Mouse (Mus musculus) mouse embryonic stem cell (cell line): ENCODE measurements around the gene Prkce.

Experiments
- in situ Hi-C, 2 experiments: fragments of 300-500 bp; cut with MboI; formaldehyde crosslinking; loops; 1 replicate in 1 of 2; 3 replicates in 1 of 2; pipeline ENCODE4 v1.14.3; 2019 to 2020; ENCODE audit warnings: low sequenced_read_pairs in 2 of 2, low pct_unique_long_range_greater_than_20kb in 1 of 2, mixed read lengths in 1 of 2; ENCODE audit not compliant: unreplicated experiment in 1 of 2

Gene Prkce

DNA sequence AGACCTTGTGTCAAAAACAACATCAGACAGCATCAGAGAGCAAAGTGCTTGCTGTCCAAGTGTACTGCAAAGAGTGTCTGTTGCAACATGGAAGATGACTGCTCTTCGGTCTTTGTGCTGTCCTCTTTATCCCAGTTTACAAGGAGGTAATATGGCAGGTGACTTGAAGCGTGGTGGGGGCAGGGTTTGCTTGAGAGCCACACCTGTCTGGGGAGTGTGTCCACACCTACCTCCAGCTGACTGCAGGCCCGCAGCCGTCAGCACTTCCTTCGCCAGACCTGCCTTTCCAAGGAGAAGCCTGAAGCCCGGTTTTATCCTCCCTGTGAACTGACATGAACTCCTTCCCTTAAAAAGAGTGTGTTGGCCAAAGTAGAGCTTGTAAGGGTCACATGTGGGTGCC lies 458.9 kb downstream of the Prkce start:
- in situ Hi-C loops, result no loop called here

GRCm38 (mm10) chr17:86633131-86633530 lies 465.5 kb downstream of the Prkce start:
- in situ Hi-C loops, result no loop called here

DNA sequence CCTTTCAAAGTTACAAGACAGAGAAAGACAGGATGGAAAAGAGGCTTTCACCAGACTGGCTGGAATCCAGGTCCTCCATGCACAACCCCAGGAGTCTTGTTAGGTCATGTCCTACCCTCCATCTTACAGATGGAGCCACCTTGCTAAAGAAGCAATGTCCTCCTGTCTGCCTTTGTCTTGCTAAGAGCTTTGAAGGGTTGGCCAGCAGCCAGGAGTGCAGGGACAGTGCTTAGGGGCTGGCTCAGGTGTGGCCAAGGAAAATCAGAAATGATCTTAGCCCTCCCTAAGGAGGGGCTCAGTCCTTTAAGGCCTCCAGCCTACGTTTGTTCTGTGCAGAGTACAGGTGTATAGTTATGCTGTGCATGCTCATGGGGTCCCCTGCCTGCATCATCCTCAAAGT lies 469.7 kb downstream of the Prkce start:
- in situ Hi-C loops, result no loop called here

GRCm38 (mm10) chr17:86639279-86639678 lies 471.7 kb downstream of the Prkce start:
- in situ Hi-C loops, result no loop called here

GRCm38 (mm10) chr17:86647226-86647625 lies 479.6 kb downstream of the Prkce start:
- in situ Hi-C loops, result no loop called here

DNA sequence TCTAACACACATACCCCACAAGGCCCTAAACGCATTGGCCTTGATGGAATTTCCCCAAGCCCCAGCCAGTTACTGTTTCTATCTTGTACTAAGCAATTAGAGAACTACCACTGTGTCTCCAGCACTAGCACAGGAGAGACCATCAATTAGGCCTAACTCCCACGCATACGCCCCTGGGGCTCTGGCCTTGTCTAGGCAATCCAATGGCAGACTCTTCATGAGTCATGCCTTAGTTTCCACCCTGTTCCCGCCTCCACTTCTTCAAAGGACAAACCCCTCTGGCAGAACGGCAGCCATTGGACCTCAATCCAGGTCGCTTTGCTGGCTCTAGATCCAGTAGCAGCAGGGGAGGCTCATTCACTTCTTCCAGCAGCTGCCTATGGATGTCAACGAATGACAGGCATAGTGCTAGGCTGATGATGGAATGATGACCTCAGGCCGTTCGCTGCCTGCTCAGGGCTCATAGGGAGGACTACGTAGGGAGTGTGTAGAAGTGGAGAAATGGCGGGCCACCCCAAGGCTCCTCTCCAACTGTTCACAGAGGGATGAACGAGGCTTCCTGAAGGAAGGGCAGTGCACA lies 481.4 kb downstream of the Prkce start:
- in situ Hi-C loops, result no loop called here

GRCm38 (mm10) chr17:86650241-86650640 lies 482.7 kb downstream of the Prkce start:
- in situ Hi-C loops, result no loop called here

DNA sequence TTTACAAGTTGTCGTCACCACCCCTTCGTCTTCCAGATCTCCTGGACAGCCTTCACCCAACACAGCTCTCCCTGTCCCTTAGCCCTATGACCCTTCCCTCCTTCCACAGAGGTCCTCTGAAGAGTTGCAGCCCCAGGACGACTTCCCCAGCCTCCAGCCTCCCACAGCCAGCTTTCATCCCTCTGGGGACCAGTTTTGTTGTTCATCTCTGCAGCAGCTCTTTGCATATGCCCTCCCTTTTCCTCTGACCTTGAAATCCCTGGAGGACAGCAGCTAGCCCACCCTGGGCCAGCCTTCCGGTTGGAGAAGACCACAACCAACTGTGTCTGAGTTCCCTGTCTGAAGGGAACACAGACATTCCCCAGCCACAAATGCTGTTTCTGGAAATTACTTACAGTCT lies 483.5 kb downstream of the Prkce start:
- in situ Hi-C loops, result no loop called here

DNA sequence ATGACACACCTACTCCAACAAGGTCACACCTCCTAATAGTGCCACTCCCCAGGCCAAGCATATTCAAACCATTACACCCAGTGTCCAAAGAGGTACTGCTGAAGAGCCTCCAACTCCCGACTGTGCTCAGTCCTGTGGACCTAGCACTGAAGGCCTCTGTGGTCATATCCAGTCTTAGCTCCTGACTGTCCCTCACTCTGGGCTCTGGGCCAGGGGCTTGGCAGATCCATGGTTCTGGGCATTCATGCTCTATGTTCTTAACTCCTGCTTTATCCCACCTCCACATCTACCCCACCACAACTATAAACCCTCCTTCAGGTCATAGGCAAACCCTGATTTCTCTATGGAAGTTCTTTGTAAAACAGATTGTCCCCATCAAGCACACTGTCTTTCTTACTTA lies 485.2 kb downstream of the Prkce start:
- in situ Hi-C loops, result no loop called here

- in situ Hi-C loops, result no loop called here
These were observed 488.8 kb downstream of the Prkce start for GRCm38 (mm10) chr17:86656369-86656768.

- in situ Hi-C loops, result no loop called here
These were observed 494.7 kb downstream of the Prkce start for GRCm38 (mm10) chr17:86662301-86662700.

DNA sequence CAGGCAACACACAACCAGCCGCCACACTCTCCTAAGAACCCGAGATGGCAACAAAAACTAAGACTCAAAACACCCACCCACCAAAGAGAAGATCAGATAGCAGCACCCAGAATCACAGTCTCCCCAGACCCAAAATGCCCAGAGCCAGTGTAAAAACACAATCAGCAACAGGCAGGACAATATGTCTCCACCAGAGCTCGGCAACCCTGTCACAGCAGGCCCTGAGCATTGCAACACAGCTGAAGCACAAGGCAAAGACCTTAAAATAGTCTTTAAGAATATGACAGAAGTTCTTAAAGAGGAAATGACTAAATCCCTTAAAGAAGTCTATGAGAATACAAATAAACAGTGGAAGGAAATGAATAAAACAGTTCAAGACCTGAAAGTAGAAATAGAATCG lies 495.9 kb downstream of the Prkce start:
- in situ Hi-C loops, result no loop called here

- in situ Hi-C loops, result no loop called here
These were observed 500.4 kb downstream of the Prkce start for GRCm38 (mm10) chr17:86667836-86668600.

DNA sequence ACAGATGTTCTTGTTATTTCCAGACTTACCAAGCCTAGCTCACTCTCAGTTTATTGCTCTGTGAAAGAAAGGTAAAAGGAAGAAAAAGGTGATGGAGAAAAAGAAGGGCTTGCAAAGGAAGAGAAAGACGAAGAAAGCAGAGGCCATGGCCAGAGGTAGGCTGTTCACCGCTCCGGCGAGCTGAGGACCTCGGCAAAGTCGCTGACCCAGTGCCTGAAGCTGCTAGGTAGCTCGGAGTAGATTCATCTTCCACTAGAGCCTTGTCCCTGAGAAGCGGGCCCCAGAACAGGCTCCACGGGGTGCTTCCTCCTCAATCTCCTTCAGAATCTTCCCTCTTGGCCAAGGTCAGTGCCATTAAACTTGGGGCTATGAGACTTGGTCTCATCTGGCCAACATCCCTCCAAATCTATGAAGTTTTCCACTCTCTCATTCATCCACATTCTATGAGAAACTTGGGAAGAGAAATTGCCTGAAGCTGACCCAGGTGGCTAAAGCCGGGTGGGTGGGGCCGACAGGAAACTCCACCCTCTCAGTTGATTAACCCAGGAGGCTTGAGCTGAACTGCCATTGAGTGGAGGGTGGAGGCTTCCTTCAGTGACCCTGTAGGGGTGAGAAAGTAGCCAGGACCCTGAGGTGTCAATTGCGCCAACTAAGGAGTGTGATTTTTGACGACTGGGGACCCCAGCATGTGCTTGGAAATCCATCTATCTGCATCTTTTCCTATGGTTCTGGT lies 502.2 kb downstream of the Prkce start:
- in situ Hi-C loops, result no loop called here

GRCm38 (mm10) chr17:86670731-86671130 lies 503.1 kb downstream of the Prkce start:
- in situ Hi-C loops, result no loop called here

DNA sequence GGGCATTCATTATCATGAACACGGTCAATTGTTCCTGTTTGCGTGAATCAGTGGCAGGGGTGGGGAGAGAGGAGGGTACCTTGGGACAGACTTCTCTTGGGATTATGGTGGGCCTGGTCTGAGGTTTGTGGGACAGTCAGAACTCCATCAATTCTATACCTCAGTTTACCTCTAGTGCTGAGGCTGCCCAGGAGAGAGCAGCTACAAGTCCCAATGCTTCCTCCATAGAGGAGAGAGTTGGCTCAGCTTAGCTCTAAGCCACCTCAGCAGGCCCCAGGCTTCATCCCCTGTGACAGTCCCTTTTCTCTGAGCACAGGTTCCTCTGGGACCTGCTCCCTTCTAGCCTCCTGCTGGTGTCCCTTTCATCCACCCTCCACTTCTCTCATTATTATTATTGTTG lies 507.4 kb downstream of the Prkce start:
- in situ Hi-C loops, result no loop called here

DNA sequence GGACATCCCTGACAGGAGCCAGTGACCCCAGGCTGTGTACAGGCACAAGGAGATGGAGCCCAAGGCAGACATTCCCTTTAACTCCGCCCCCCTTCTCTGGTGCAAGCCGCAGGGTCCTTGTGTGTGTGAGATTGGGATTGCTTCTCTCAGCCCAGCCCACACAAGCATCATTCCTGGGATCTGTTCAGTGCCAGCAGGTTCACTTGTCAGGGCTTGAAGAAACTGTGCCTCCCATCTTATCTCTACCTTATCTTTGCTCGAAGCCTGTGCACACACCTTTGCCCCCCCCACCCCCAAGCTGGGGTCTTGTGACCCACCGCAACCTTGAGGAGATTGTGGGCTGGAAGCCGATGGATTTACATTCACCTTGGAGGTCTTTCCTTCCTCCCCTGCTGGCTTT lies 508.8 kb downstream of the Prkce start:
- in situ Hi-C loops, result no loop called here

GRCm38 (mm10) chr17:86676909-86677308 lies 509.3 kb downstream of the Prkce start:
- in situ Hi-C loops, result no loop called here

GRCm38 (mm10) chr17:86685263-86685662 lies 517.7 kb downstream of the Prkce start:
- in situ Hi-C loops, result no loop called here

DNA sequence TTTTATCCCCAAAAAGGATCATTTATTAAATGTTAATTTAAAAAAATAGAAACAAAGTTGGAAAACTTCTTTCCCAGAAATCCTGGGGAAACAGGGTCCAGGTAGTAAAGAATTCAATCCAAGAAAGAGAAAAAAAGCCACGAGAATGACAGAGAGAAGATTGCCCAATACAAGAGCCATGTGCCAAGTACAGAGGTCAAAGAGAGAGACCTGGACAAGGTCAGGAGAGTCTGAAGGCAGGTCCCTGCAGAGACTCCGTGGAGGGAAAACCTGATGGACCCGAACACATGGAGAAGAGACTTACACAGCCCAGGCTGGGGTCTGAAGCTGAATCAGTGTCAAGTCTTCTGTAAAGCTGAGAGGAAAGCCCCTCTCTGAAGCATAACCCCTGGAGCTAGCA lies 519.4 kb downstream of the Prkce start:
- in situ Hi-C loops, result no loop called here
